Mouse (Mus musculus) heart, adult 18-20 months (tissue): ENCODE results near the gene Dimt1. TPM values are rescaled to one million over a fixed set of nuclear protein-coding genes. Genes with fewer than 3 reads are reported as not detected.
A peak's percentile ranks its signal among the peaks of the same experiment; 100 is the strongest.
"Not testable (repeated sequence)": the region's sequence is repeated elsewhere in the genome, so short reads cannot be mapped to it uniquely, and the experiment has no call there.

Experiments used
- DNase-seq, 2 experiments: peaks; one replicate each; pipeline ENCODE4 v3.0.0; 2021 to 2022; ENCODE audit warnings: mixed read lengths in 1 of 2
- long read RNA-seq, 2 experiments: library from polyadenylated mRNA; stranded (forward); transcript quantifications; one replicate each; pipeline ENCODE4 v2.0.0; 2021
- total RNA-seq, 2 experiments: library from RNA; stranded (reverse); gene quantifications; 2 replicates each; pipeline ENCODE4 v1.2.3; 2021

The Dimt1 gene
- 1 to 10 TPM; 7.0 TPM for total RNA-seq
- long read RNA-seq, experiment 1, transcript Dimt1-201 (12 exons, 2,051 nt), result major isoform, 5 of 6 reads
- long read RNA-seq, experiment 1, partial matches to known transcripts, result 0 of 6 reads
- long read RNA-seq, experiment 1, other reads (novel, unspliced or antisense), result 1 of 6 reads
- long read RNA-seq, experiment 2, transcript Dimt1-201 (12 exons, 2,051 nt), result major isoform, 5 of 7 reads
- long read RNA-seq, experiment 2, partial matches to known transcripts, result 0 of 7 reads
- long read RNA-seq, experiment 2, other reads (novel, unspliced or antisense), result 2 of 7 reads

DNA sequence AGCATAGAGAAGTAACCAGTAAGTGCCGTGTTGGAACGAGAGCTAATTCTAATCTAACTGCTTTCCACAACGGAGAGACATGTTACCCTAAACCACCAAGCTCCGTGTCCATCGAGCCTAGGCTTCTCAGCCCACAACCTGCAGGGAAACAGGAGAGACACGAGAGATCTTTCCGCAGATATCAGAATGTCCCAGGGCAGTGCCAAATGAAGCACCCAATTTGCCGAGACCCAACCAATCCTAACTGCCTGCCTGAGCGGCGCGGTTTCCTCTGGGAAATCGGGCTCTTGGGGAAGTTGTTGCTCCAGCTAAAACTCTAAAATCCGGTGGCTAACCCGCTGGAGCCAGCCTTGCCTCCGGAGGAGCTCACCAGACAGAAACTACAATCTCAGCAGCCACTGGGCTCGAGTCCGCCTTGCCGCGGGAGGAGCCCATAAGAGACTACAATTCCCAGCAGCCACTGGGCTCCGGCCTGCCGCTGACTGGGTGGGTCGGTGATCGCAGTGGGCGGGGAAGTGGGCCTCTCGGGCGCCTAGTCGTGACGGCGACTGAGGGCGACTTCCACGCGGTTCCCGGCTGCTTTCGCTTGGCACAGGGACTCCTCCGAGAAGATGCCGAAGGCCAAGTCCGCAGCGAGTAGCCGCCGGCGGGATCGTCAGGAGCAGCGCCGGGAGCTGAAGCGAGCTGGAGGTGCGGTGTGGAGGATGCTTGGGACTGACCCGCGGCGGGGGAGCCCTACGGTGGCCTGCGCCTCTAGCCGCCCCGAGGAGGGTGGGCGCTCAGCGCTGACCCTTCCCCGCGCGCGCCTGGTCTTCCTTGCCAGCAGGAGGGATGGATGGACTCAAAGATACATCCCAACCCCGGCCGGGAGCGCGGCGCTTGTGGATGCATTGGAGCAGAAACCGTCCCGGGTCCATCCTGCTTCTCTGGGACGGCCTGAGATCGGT is at the start of gene Dimt1:
Gene Dimt1, plus strand, starts transcription at position 534 of the 947 bp plus-strand sequence.
- DNase-seq, result peak; percentile 94 to 98

DNA sequence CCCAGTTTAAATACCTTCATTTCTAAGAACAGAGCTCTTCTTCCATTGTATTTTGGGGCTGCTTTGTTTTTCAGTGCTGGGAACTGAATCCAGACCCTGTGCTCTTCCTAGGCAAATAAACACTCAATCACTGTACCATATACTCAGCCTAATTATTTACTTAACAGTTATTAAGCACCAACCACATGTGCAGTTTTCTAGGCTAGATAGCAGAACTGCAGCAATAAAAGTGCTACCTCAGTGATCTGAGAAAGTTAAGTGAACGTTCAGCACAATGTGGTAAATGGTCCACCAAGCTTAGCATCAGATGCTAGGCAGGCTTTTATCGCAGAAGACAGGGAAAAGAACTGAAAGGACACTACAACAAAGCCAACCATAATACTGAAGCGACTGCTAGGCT is 42.3 kb upstream of the Dimt1 start:
- DNase-seq, result no peak

DNA sequence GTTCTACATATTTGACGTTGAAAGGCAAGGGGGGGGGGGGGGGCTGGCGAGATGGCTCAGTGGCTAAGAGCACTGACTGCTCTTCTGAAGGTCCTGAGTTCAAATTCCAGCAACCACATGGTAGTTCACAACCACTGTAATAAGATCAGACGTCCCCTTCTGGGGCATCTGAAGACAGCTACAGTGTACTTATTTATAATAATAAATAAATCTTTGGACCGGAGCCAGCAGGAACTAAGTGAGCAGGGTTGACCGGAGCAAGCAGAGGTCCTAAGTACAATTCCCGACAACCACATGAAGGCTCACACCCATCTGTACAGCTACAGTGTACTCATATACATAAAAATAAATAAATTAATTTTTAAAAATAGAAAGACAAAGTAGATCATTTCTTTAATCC is 41.8 kb upstream of the Dimt1 start:
- not testable (repeated sequence) for DNase-seq

DNA sequence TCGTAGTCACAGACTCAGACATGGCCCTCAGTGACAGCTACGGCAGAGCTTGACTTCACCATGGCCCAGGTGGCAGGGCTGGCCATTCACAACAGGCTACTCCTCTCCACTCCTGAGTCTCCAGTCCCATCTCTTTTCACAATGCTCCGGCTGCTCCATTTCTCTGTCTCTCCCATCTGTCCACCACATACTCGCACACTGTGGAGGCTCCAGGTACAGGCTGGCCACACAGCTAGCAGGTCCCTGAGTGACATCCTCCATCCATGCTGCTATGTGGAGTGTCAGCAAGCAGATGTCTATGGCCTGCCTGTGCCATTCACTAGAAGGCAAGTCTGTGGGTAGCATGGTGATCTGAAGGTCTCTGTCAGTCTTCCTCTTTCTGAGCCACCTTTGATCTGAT is 39.7 kb upstream of the Dimt1 start:
- DNase-seq, result no peak

DNA sequence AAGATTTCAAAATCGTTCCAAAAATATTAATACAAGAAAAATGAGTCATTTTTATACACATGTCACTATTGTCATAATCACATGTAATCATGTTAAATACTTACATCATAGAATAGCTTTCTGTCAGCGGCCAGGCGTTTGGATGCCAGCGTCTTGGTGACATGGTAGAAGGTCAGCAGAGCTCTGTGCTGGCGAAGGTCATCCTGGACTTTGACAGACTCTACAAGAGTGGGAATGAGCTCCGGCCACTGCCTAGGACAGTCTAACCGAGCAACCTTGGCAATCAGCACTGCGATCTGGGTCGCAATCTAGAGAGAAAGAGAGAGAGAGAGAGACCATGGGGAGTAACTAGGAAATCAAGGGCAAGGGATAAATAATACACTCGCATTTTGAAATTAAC is 36.8 kb upstream of the Dimt1 start:
- no peak for DNase-seq

DNA sequence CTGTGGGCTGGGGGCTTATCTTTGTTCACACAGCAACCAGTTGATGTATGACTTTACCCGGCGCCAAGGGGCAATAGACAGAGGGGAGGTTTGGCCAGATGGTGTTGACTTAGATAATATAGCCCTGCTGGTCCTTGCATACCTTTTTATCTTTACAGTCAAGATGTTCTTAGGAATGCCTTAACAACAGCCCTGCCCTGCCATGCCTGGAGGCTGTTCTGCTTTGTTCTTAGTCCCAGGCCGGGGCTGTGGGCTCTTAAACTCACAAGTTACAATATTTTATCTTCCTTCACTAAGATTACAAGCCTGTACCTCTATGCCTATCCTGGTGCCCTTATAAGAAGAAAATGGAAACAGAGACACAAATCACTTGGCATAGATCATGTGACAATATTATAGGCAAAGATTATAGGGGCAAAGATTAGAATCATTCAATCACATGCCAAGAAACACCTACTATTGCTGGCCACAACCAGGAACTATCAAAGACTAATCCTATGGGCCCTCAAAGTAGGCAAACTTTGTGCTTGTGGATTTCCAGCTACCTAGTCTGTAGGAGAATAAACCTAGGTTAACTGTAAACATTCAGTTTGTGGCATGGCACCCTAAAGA is 33.7 kb upstream of the Dimt1 start:
- no peak for DNase-seq

DNA sequence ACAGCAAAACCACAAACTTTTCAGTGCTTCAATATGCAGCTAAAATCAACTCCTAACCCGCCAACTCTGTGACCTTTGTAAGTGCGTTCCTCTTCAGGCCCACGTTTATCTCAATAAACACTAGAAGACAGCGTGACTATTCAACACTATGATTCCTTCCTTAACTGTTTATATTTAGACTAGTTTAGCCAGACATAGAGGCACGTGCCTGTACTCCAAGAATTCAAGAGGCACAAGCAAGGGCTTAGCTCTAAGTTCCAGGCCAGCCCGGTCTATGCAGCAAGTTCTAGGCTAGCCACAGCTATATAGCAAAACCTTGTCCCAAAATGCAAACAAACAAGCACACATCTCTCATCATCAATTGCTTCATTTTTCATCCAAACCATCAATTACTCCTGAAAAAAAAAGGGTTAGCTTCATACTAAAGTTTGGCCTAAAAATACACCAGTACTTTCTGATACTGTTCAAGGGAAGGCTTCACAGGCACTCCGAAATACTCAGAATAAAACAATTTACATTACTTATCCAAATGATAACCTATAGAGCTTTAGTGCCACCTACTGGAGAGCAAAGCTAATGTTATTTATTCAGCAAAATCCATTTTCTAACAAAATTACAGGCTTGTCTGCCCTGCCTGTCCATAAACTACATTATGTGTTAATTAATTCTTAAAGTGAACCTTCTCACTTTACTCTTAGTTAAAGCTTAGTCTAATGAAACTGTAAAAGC is 28.4 kb upstream of the Dimt1 start:
- DNase-seq, result peak in 1 of 2 experiments; percentile 51

DNA sequence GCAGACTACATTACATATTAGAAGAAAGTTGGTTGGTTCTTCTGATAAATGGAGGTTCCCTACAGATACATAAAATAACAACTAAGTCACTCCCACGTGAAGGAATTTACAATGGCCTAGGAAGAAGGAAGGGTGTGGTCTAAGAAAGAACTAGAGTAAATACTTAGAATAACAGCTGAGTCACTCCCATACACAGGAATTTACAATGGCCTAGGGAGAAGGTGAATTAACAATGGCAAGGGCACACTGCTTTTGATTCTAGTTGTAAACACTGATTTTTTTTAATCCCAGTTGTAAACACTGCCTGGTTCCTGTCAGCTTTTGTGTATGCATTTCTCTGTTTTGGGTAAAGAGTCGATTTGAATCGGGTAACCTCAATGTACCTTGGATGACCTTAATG is 21.0 kb upstream of the Dimt1 start:
- not testable (repeated sequence) for DNase-seq

DNA sequence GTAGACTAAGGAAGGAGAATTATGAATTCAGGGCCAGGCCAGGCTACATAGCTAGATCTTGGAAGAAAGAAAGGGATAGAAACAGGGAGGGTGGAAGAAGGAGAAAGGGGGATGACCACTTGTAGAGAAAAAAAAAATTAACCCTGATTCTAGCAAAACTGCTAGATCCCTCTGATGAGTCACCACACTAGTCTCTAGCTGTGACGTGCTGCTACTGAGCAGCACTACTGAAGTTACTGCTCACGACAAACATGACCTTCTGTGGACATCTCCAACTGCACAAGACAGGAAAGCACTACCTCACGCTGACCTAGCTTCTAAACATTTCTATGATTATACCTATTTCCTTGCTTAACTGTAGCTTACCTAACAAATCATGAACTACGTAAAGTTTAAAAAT is 18.6 kb upstream of the Dimt1 start:
- DNase-seq, result no peak

DNA sequence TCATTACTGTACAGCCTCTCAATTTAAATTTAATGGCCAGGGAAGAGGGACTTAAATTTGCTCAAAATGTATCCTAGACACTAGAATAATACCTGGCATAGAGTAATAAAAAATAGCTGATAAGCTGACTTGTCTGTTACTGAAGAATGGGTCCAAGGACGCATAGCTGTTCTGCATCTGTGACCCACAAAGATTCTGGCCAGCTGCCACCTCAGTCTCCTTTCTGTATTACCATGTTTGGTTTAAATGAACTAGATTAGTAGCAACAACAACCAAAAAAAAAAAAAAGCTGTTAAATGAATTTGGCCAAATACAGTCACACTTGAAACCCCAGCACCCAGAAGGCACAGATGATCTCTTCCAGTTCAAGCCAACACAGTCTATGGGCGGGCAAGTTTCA is 17.7 kb upstream of the Dimt1 start:
- DNase-seq, result peak in 1 of 2 experiments; percentile 19

DNA sequence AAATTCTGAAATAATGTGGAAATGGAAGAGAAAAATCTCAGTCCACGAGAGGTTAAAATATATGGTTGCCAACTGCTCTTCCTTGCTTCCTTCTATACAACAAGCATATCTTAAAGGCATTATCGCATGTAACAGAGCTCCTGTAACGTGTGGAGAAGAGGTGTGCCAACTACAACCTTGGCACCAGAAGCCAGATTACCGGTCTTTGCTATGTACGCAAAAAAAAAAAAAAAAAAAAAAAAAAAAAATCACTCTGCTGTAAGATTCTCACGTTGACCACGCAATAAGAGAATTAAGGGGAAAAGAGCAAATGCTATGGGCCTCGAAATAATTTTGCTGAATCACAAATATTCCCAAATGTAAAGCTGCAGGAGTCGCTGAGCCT is 11.1 kb upstream of the Dimt1 start:
- no peak for DNase-seq

DNA sequence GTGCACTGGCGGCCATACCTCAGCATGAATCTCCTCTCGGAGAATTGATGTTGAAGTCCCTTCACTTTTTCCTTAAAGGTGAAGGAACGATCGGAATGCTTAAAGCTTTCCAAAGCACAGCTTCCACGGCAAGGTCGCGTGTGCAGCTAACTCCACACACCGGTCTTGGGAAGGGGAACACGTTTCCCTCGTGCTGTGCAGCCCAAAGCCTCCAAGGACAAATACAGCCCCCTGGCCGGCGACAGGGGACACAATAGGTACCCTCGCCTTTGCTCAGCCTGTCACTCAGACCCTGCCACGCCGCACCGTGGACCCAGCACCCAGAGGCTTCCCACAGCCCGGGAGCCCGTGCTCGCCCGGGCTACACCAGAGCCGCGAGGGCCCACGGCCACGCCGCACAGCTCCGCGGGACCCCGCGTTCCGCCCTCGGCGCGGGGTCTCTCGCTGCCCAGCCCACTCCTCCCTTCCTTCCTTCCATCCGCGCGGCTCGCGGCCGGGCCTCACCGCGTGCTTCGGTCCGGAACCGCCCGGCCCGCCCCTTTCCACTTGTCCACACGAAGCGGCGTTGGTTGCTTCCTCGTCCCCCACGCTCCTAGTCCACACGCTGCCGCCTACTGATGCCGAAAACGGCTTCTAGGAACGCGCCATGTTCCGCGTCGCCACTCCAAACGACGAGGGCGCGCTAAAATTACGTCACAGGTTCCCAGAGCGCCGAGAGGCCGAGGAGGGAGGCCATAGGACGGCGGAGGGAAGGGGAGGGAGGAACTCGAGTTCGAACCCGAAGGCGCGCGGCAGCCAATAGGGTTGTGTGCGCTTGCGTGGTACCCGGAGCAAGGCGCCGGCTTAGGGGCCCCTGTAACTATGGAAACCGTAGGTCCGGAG is 10.4 kb upstream of the Dimt1 start, which contains the start of gene Ipo11:
Gene Ipo11, minus strand, starts transcription at position 703 of the 882 bp plus-strand sequence.
- DNase-seq, result peak; percentile 93 to 94

DNA sequence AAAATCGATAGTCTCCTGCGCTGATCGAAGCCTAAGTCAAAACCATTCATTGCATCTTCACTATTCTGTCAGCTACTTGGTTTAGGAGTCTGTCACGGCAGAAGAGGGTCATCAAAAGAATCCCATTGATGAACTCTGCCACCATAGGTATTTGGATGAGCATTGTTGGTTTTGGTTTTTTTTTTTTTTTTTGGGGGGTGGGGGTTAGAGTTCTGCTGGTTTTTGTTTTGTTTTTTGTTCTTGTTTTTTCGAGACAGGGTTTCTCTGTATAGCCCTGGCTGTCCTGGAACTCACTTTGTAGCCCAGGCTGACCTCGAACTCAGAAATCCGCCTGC is 9.8 kb upstream of the Dimt1 start:
- DNase-seq, result no peak

DNA sequence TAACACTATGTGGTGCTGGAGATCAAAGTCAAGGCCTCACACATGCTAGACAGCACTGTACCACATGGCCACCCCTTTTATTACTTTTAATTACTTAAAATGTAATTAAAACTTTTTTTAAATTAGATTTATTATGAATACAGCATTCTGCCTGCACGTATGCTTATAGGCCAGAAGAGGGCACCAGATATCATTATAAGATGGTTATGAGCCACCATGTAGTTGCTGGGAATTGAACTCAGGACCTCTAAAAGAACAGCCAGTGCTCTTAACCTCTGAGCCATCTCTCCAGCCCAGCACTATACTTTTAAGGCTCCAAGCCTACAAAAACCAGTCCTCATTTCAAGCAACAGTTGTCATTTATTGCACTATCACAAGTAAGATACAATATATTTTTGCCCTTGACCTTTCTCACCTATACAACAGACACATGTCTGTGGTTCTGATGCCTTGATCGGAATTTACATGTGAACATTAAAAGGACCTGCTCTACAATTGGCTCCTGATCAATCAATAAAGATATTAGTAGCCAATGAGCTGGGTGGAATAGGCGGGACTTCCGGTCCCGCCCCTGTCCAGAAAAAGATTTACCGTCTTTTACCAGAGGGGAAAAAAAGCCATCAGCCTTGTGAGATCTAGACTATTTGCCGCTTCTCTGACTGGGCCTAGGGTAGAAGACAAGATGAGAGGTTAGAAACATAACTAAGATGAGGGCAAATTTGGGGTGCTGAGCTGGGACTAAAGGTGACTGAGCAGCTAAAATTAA is 5.5 kb upstream of the Dimt1 start:
- no peak for DNase-seq

DNA sequence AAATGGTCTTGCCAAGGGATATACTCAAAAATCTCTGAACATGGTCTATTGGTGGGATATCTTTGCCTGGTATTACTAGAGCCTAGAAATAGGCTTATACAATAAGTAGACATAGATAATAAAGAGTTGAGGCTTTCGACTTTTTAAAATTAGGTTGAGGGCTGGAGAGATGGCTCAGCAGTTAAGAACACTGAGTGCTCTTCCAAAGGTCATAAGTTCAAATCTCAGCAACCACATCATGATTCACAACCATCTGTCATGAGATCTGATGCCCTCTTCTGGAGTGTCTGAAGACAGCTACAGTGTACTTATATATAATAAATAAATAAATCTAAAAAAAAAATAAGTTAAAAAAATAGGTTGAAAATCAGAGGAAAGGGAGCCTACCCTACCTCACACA is 4.2 kb upstream of the Dimt1 start:
- DNase-seq, result no peak

DNA sequence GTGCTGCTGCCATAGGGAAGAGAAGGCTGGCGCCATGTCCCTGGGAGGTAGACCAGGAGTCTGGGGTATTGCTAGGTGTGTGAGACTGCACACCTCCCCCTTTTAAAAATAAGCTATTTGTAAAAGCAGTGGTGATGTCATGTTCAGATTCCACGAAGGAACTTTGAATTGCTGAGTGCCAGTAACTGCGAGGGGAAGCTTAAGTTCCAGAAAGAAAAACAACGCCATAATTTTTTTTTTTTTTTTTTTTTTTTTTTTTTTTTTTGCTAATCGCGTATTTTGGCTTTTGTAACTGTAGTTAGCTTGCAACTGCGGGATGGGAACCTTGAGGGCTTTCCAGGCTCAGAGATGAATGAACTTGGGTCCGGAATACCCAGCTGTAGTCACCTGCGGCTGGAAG is 1.4 kb upstream of the Dimt1 start:
- no peak for DNase-seq

DNA sequence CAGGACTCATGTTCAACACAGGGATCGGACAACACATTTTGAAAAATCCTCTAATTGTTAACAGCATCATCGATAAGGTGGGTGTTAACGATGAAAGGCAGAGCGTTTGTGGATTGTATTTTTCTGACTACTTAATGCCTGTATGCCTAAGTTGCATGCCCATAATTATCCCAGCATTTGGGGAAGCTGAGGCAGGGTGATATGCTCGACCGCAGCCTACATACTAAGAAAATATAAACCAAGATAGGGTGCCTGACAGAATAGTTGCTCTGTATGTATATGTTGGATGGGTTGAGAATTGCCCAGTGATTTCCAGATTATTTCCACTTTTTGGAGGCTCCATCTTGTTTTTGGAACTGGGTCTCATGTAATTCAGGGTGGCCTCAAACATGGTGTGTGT is 656 bp downstream of the Dimt1 start:
- no peak for DNase-seq

DNA sequence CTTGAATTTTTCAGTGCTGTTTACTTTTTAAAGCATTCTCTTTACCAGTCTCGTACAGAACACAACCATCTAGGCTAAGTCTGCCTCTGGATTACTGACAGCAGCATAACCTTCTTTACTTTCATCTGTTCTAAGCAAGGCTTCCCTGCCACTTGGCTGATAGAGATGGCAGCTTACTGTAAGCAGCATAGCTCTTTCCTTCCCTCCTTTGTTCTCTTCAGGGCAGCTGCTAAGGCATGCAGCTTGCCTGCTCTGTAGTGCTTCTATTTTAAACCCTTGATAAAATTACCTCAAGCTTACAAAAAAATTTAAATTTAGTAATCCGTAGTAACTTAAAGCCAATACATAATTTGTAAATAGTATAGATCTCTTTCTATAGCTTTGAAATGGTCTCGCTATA is 8.0 kb downstream of the Dimt1 start:
- no peak for DNase-seq

DNA sequence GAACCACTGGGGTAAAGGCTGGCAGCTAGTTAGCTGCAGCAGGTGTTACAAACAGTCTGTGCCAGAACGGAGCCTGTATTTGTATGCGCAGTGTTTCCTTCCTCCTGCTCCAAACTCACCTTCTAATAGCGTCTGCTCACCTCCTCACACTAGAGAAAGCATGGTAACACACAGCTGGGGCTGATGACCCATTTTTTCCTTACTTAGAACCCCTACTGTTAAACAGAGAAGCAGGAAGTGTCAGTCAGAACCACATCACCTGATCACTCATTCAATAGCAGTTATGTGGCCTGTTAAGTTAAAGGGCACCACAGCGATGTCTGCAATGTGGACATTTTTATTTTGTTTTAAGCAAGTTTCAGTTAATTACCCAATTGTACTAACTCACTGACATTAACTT is 10.6 kb downstream of the Dimt1 start:
- no peak for DNase-seq

DNA sequence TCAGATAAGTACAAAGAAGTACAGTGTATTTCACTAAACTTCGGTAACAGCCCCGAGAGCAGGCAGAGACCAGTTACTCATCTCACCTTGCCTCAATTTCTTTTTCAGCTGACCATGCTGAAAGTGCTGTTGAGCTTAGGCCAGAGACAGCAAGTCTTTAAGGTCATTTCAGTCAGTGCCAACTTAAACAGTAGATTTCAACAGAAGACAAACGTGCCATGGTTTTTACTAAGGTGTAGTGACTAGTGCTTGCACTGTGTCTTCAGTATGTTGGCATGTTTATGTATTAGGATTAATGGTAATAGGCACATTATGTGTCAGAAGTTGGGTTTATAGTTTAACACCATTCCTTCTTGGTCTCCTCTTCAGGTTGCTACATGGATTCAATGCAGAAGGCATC is 11.4 kb downstream of the Dimt1 start:
- DNase-seq, result no peak

DNA sequence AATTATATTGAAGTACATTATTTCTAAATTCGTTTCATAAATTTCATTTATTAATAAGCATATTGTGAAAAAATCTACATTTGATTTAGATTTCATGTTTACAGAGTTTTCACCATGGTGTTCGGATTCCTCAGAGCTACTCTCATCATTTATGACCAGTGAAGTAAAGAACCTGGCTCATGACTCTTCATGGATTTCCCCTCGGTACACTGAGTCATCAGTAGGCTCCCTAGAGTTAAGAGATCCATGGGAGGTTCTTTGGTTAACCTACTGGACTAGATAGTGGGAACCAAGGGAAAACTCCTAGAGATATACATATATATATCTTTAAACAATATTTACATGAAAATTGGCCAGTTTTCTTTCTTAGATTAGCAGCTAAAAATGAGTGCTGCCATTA is 13.6 kb downstream of the Dimt1 start:
- DNase-seq, result no peak
